Mouse (Mus musculus): ENCODE data around the gene Nrp1. TPM values are rescaled to one million over a fixed set of nuclear protein-coding genes. Genes with fewer than 3 reads are reported as not detected.

Nrp1 gene
- polyA plus RNA-seq, 1 experiment from 2014 or later = 90.4 TPM

DNA sequence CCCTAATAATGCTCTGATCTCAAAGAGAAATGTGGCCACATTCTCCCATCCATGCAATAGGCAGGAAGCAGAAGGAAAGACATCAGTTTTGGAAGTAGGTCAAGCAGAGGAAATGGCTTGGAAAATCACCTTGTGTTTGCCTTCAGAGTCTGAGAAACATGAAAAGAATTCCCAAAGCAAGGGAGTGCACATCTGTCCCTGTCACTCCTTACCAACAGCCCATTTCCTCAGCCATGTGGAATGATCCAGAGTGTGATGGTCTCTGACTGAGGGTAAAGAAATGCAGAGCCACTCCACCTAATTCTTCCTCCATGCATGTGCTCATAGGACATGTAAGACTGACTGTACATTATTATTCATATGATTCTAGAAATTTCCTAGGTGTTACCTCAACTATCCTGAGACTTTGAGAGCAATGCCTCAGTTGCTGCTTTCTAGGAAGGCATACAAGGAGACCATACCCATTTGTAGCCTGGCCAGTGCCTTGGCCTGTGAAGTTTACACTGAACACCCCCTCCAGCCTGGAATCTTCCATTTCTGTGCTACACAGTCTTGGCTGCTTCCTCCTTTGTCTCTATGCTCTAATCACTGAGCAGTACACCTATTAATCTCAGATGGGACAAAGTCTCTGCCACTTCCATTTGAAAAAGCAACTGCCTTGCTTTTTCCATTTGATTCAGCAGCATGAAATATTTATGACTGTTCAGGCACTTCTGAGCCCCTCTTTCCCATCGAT is 183.1 kb downstream of the Nrp1 start:
- WGBS = 68% methylated on average over 1 of the region's 1 CpGs
- Histone ChIP-seq H3K9ac (no peak overlapping the region), H3K27ac (no peak overlapping the region), H3K4me2 (no peak overlapping the region), H3K9me3 (no peaks in the 10 kb centered on the region), H3K4me3 (no peak overlapping the region), H3K4me1 (replicated peaks) (no peaks in the 10 kb centered on the region; the same call in 1 of the 2 replicates), H3K36me3 (no peaks in the 10 kb centered on the region), H3K27me3 (no peaks in the 10 kb centered on the region)
- no peak for ATAC-seq (ENCODE audit: low FRiP score)

DNA sequence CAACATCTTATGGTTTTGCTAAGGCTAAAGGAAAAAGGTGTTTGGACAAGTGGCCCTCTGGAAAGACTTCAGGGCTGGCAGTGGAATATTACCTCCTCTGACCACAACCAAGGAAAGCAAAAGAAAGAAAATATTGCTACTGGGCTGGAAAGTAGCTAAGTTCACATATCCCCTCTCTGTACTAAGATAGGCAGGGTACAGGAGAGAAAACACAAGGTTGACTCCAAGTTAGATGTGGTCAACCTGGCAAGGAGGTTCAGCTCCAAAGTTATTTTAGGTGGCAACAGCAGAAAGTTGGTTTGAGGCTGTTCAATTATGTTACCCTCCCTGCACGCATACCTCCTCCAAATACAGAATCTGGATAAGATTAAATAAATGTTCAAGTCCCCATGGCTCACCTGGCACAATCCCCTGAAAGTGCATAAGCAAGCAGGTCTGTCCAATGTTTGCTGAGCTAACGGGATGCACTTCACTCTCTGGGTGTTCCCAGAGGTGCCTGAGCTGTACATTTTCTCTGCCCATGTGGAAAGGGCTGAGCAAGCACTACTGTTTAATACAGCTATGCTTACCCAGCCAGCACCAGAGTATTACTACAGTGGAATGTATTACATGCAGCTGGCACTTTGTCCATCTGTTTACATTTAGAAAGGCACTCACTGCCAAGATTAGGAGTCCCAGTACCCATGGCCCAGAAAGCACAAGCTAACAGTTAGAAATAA is 185.9 kb downstream of the Nrp1 start:
- Histone ChIP-seq H3K4me3 (no peak overlapping the region), H3K9ac (no peak overlapping the region), H3K9me3 (no peaks in the 10 kb centered on the region), H3K4me1 (replicated peaks) (no peaks in the 10 kb centered on the region; the same call in 1 of the 2 replicates), H3K4me2 (no peak overlapping the region), H3K27me3 (no peaks in the 10 kb centered on the region), H3K27ac (no peak overlapping the region), H3K36me3 (no peaks in the 10 kb centered on the region)
- 78% methylated on average over 2 of the region's 2 CpGs for WGBS
- no peak for ATAC-seq (ENCODE audit: low FRiP score)

- ATAC-seq (ENCODE audit: low FRiP score) = no peak
- WGBS = 95% methylated on average over 1 of the region's 1 CpGs
These were observed 187.9 kb downstream of the Nrp1 start for GRCm38 (mm10) chr8:128546287-128546686.

GRCm38 (mm10) chr8:128547361-128547760 is 189.0 kb downstream of the Nrp1 start:
- Histone ChIP-seq H3K4me1 (replicated peaks) (peaks cover 5% of the 10 kb centered on the region), H3K4me2 (no peak overlapping the region), H3K36me3 (no peaks in the 10 kb centered on the region), H3K9me3 (no peaks in the 10 kb centered on the region), H3K4me3 (no peak overlapping the region), H3K9ac (no peak overlapping the region), H3K27me3 (no peaks in the 10 kb centered on the region), H3K27ac (no peak overlapping the region)
- ATAC-seq (ENCODE audit: low FRiP score) = no peak
- WGBS = 93% methylated on average over 4 of the region's 4 CpGs

More at GRCm38 (mm10) chr8:128546287-128546686, 187.9 kb downstream of the Nrp1 start:
- Histone ChIP-seq H3K4me3 (no peak overlapping the region), H3K9me3 (no peaks in the 10 kb centered on the region), H3K36me3 (no peaks in the 10 kb centered on the region), H3K4me2 (no peak overlapping the region), H3K9ac (no peak overlapping the region), H3K4me1 (replicated peaks) (no peaks in the 10 kb centered on the region; the same call in 1 of the 2 replicates), H3K27me3 (no peaks in the 10 kb centered on the region), H3K27ac (no peak overlapping the region)

DNA sequence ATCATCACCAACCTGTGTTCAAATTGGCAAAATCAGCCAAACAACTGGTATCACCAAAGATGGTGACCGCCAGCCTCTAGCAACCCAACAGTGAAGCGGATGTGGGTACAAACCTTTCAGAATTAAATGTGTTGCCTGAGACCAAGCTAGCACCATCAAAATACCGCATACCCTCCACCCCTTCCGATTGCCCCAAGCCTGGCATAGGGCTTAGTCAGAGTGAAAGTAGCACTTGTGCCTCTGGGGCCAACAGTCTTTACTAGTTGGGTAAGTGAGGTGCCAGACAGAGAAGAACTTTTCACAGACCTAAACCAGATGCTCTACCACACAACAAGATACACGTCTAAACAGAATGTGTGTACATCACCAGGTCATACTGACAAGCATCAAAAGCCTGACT is 191.3 kb downstream of the Nrp1 start:
- no peak overlapping the region for H3K4me3 ChIP-seq
- no peak overlapping the region for H3K9ac ChIP-seq
- H3K27me3 ChIP-seq = no peaks in the 10 kb centered on the region
- no peak for ATAC-seq (ENCODE audit: low FRiP score)
- 95% methylated on average over 5 of the region's 5 CpGs for WGBS
- H3K36me3 ChIP-seq = no peaks in the 10 kb centered on the region
- peaks cover 5% of the 10 kb centered on the region for H3K4me1 ChIP-seq (replicated peaks)
- H3K27ac ChIP-seq = no peak overlapping the region
- H3K9me3 ChIP-seq = no peaks in the 10 kb centered on the region
- no peak overlapping the region for H3K4me2 ChIP-seq

DNA sequence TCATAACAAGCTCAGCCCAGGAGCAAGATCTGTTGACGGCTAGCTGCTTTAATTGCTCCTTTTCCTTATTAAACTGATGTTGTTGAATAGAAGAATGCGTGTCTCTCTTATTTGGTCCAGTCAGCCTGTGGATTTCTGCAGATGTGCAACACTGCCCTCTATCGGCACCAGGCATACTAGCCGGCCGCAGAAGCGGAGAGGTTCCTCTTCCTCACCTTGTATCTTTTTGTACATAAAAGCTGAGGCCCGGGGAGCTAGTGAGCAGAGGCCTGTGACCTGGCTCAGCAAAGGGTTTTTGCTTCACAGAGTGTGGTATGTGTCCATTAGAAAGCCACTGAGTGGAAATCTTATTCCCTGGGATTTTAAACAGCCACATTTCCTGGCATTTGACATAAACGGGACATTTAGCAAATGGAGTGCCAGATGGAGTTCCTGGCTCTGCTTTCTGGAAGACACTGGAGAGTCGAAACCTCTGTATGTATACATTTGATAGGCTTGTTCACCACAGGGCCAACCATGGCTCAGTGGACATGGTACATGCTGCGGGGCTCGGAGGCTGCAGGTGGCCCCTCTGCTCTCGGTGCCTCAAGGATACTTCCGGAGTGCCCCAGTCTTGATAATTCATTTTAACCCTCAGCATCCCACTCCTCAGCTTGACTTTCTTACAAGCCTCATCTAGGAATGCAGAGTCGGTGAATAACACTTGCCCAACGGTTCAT is 193.2 kb downstream of the Nrp1 start:
- no peaks in the 10 kb centered on the region for H3K9me3 ChIP-seq
- H3K36me3 ChIP-seq = no peaks in the 10 kb centered on the region
- H3K4me1 ChIP-seq (replicated peaks) = peaks cover 5% of the 10 kb centered on the region
- ATAC-seq (ENCODE audit: low FRiP score) = no peak
- no peak overlapping the region for H3K27ac ChIP-seq
- H3K4me3 ChIP-seq = no peak overlapping the region
- no peak overlapping the region for H3K9ac ChIP-seq
- WGBS = 51% methylated on average over 15 of the region's 15 CpGs
- no peaks in the 10 kb centered on the region for H3K27me3 ChIP-seq
- no peak overlapping the region for H3K4me2 ChIP-seq

MicroRNA genes within 50 kb of the gene (microRNA counts, 519-probe panel; counts per million panel counts)
- 51.3 counts per million for microRNA mmu-miR-1903

Small RNA genes within 50 kb of the gene (microRNA-seq; reads per million reads assigned to microRNA genes)
- not detected for gene Mir1903

Data from hindbrain, embryonic 13.5 days (tissue).